In the genomic region with DNA sequence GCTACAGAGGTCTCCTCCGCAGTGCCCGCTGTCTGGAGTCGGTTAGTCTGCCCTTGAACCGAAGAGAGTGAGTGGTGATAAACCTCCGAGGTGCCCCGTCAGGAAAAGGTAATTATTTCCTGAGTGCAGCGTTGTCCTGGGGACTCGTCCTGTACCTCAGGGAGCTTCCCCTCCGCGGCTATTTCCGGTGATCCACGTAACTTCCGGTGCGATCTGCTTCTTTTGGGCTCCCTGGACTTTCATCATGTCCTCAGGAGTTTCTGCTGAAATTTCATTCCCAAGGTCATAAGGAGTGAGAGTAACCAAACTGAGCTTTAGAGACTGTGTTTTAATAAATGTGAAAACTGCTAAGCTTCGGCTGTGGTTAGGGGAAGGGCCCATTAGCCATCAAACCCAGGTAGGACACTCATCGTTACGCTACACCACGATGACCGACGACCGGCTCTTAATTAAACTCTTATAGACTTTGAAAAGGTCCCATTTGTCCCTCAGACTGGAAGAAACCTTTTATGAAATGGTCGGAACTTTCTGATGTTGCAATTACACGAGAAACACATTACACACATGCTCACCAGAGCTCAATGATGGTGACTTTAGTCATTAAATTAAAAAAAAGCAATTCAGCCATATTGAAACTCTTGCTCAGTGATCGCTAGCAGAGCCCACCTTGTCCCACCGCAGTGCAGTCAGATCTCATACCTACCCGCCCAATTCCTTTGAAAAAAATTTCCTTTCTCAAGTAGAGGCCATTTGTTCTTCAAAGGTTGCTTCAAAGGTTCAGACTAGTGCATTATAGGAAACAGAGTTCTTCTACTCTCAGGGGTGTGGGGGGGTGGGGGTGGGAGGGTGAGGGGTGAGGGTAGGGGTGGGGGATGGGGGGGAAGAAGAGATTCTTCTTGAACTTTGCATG, we compare ENCODE assay signal across 11 mouse cellular contexts.
A peak's percentile ranks its signal among the peaks of the same experiment; 100 is the strongest.
DNase-seq lines count a peak whose midpoint lies in the region; ATAC-seq and TF ChIP-seq lines count a peak whose summit lies in the region.
"Had no signal": no experiment of that assay in that cellular context is flagged by ENCODE, and none has a peak within 500 bp of the region (broad histone marks: within the 10 kb centered on the region; RNA-seq: fewer than 3 reads in every experiment).

No protein-coding gene starts in this region.

- no peaks in the 10 kb centered on the region for H3K36me3 ChIP-seq in heart, adult 2 months (ENCODE audit: control insufficient read depth, insufficient read depth, low read length)
- no peaks in the 10 kb centered on the region for H3K36me3 ChIP-seq in testis, adult 2 months (ENCODE audit: control insufficient read depth, insufficient read depth, low read length)
- H3K36me3 ChIP-seq in hindbrain, embryonic 13.5 days = no peaks in the 10 kb centered on the region
- H3K36me3 ChIP-seq: G1E had no signal

- H3K27ac ChIP-seq in heart, adult 2 months = 0 out of 2 replicates have a peak overlapping the region, but pooled peaks have one; percentile 12
- peak overlapping the region; percentile 56 for H3K27ac ChIP-seq in testis, adult 2 months (ENCODE audit: control insufficient read depth, insufficient read depth, low read depth, low read length)
- no peak overlapping the region for H3K27ac ChIP-seq in hindbrain, embryonic 13.5 days

- H3K79me2 ChIP-seq in heart, adult 2 months (replicated peaks; ENCODE audit: control insufficient read depth, insufficient read depth, low read length) = no peaks in the 10 kb centered on the region

- no peak overlapping the region for H3K9ac ChIP-seq in heart, adult 2 months (ENCODE audit: low read depth, low read length)
- H3K9ac ChIP-seq in hindbrain, embryonic 13.5 days = no peak overlapping the region

- WGBS in heart, adult 2 months = 70% methylated on average over 26 of the region's 26 CpGs
- 83% methylated on average over 26 of the region's 26 CpGs for WGBS in hindbrain, embryonic 13.5 days

- no peak for TF ChIP-seq EP300 in heart, adult 2 months (IDR thresholded peaks at IDR 0.05; ENCODE audit: insufficient read depth, low read depth, low read length)

- H3K4me1 ChIP-seq in heart, adult 2 months (ENCODE audit: control insufficient read depth, insufficient read depth, low read length) = no peaks in the 10 kb centered on the region
- peaks cover 10% of the 10 kb centered on the region for H3K4me1 ChIP-seq in testis, adult 2 months (ENCODE audit: control insufficient read depth, insufficient read depth, low read length)
- no peaks in the 10 kb centered on the region for H3K4me1 ChIP-seq in hindbrain, embryonic 13.5 days (replicated peaks)

- DNase-seq in heart, adult 2 months = peak in 1 of 2 experiments; percentile 45
- DNase-seq in heart, postnatal 4 days = no peak
- DNase-seq in WW6 (ENCODE audit: low read depth, low spot score) = peak; percentile 48
- DNase-seq in lung, postnatal 10 days = peak; percentile 19
- no peak for DNase-seq in urinary bladder, postnatal 25 days (ENCODE audit: low spot score)
- DNase-seq in frontal cortex, postnatal 14 days (ENCODE audit: low spot score in 2 of 2) = no peak
- DNase-seq: cerebellum, adult 11-12 months had no signal

- H3K27me3 ChIP-seq in heart, adult 2 months (ENCODE audit: control insufficient read depth, insufficient read depth, low read length) = no peaks in the 10 kb centered on the region
- H3K27me3 ChIP-seq in testis, adult 2 months (ENCODE audit: control insufficient read depth, insufficient read depth, low read length) = no peaks in the 10 kb centered on the region
- H3K27me3 ChIP-seq in hindbrain, embryonic 13.5 days = no peaks in the 10 kb centered on the region

- no peak overlapping the region for H3K4me3 ChIP-seq in heart, adult 2 months
- peak overlapping the region; percentile 88 for H3K4me3 ChIP-seq in testis, adult 2 months (ENCODE audit: control insufficient read depth, low read depth, low read length)
- no peak overlapping the region for H3K4me3 ChIP-seq in hindbrain, embryonic 13.5 days

- H3K4me2 ChIP-seq in hindbrain, embryonic 13.5 days = no peak overlapping the region
- H3K4me2 ChIP-seq: midbrain, embryonic 11.5 days had no signal

- intact Hi-C loops in heart, adult 2 months (cut with DNase I) = no loop called here

- no peaks in the 10 kb centered on the region for H3K9me3 ChIP-seq in hindbrain, embryonic 13.5 days

- TF ChIP-seq POLR2A in heart, adult 2 months (IDR thresholded peaks at IDR 0.05; ENCODE audit: insufficient read depth, low read depth, low read length) = no peak
- peak; percentile 85 for TF ChIP-seq POLR2A in testis, adult 2 months (IDR thresholded peaks at IDR 0.05; ENCODE audit: control insufficient read depth, low read depth, low read length)

- no peak for ATAC-seq in hindbrain, embryonic 13.5 days (ENCODE audit: low FRiP score)

- TF ChIP-seq CTCF in heart, adult 2 months (IDR thresholded peaks at IDR 0.05) = no peak
- TF ChIP-seq CTCF in testis, adult 2 months (IDR thresholded peaks at IDR 0.05; ENCODE audit: control insufficient read depth, insufficient read depth, insufficient replicate concordance, low read depth, low read length) = no peak

Comparison
In these comparisons a context has a peak if more than half of its experiments do, and no peak if none do; other contexts are left out.
1. DNase-seq: peak in WW6 (single experiment) and lung, postnatal 10 days (single experiment); none in heart, postnatal 4 days (single experiment), urinary bladder, postnatal 25 days (single experiment) and frontal cortex, postnatal 14 days (0 of 2).